Comparison of ENCODE assay signal across 23 mouse cellular contexts in genomic region chrX:19765946-19766345, GRCm38 (mm10).
"Had no signal": no experiment of that assay in that cellular context is flagged by ENCODE, and none has a peak within 500 bp of the region (broad histone marks: within the 10 kb centered on the region; RNA-seq: fewer than 3 reads in every experiment).

No protein-coding gene starts in this region.

- ATAC-seq: forebrain, embryonic 13.5 days; forebrain, embryonic 14.5 days; forebrain, embryonic 15.5 days; forebrain, embryonic 16.5 days; forebrain, postnatal 0 days had no signal

- H3K27me3 ChIP-seq: embryonic facial prominence, embryonic 12.5 days; embryonic facial prominence, embryonic 13.5 days; embryonic facial prominence, embryonic 15.5 days; forebrain, embryonic 12.5 days; forebrain, embryonic 13.5 days; forebrain, embryonic 15.5 days had no signal

- DNase-seq: cerebellum, adult 9-10 months; cerebellum, adult 9-11 months; cerebellum, postnatal 10 days; cerebellum, postnatal 14 days; cerebellum, postnatal 25 days; cerebellum, postnatal 36 days; forebrain, postnatal 0 days; gastrocnemius, adult 2 months; gastrocnemius, postnatal 10 days; gastrocnemius, postnatal 14 days; gastrocnemius, postnatal 25 days; gastrocnemius, postnatal 36 days; heart, adult 11 months; heart, adult 18-20 months; heart, adult 2 months had no signal
